ENCODE assay signal across 18 mouse cellular contexts in the genomic region with DNA sequence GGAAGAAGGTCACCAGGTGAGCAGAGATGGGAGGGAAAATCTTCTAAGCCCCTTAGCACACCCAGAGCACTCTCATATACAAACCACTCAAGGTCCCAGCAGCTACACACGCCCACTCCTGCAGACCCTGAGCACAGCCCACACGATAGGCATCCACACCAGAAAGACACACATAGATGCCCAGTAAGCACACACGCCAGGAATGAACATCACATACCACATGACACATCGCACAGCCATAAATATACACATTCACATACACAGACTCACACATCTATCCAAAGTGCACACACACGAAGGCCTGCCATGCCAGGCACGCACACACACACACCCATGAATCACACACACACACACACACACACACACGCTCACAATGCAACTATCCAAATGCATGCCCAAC. TPM values are rescaled to one million over a fixed set of nuclear protein-coding genes. Genes with fewer than 3 reads are reported as not detected.
DNase-seq lines count a peak whose midpoint lies in the region; ATAC-seq and TF ChIP-seq lines count a peak whose summit lies in the region.
"Had no signal": no experiment of that assay in that cellular context is flagged by ENCODE, and none has a peak within 500 bp of the region (broad histone marks: within the 10 kb centered on the region; RNA-seq: fewer than 3 reads in every experiment).

No protein-coding gene starts in this region.

- H3K27me3 ChIP-seq in heart, embryonic 13.5 days (replicated peaks): peaks cover 99% of the 10 kb centered on the region
- H3K27me3 ChIP-seq in myocyte (ENCODE audit: control insufficient read depth, insufficient read depth, insufficient read length): peaks cover 54% of the 10 kb centered on the region

- H3K4me2 ChIP-seq in heart, embryonic 13.5 days: peak overlapping the region; percentile 7
- H3K4me2 ChIP-seq in myocyte (ENCODE audit: low read depth): no peak overlapping the region

- intact Hi-C loops in left cerebral cortex, postnatal 25 days (cut with DNase I): loop anchor here (2.0 kb wide), 1 partner anchor 36 kb away; a partner anchor contains a TSS
- intact Hi-C loops in left cerebral cortex, postnatal 10 days (cut with DNase I): no loop called here

- no peak overlapping the region for H3K4me3 ChIP-seq in heart, embryonic 13.5 days
- peak overlapping the region; percentile 4 for H3K4me3 ChIP-seq in myocyte
- H3K4me3 ChIP-seq: forebrain, embryonic 13.5 days had no signal

- no peaks in the 10 kb centered on the region for H3K79me2 ChIP-seq in myocyte (ENCODE audit: control insufficient read depth, insufficient read depth)

- no peaks in the 10 kb centered on the region for H3K36me3 ChIP-seq in heart, embryonic 13.5 days
- no peaks in the 10 kb centered on the region for H3K36me3 ChIP-seq in myocyte (ENCODE audit: control insufficient read depth, insufficient read depth)
- H3K36me3 ChIP-seq: embryonic facial prominence, embryonic 10.5 days had no signal

- peak overlapping the region; percentile 10; the same call in 1 of the 2 replicates for H3K9ac ChIP-seq in heart, embryonic 13.5 days
- H3K9ac ChIP-seq: hindbrain, embryonic 14.5 days had no signal

- H3K27ac ChIP-seq in heart, embryonic 13.5 days (replicated peaks): no peak overlapping the region
- H3K27ac ChIP-seq: embryonic facial prominence, embryonic 10.5 days; forebrain, embryonic 13.5 days; hindbrain, embryonic 14.5 days had no signal

- H3ac ChIP-seq in myocyte (ENCODE audit: control insufficient read depth, insufficient read length): no peak overlapping the region

- ATAC-seq in heart, embryonic 13.5 days (ENCODE audit: extremely low read depth, insufficient number of reproducible peaks, low FRiP score, low TSS enrichment): no peak

- WGBS in heart, embryonic 13.5 days: 71% methylated on average over 7 of the region's 7 CpGs

- no peak for TF ChIP-seq POLR2A in myocyte (IDR thresholded peaks at IDR 0.05; ENCODE audit: insufficient read length, low read depth)

- DNase-seq in heart, adult 8-10 months (ENCODE audit: low spot score): no peak
- peak; percentile 38 to 66 for DNase-seq in left cerebral cortex, postnatal 25 days (ENCODE audit: low spot score in 2 of 2)
- no peak for DNase-seq in left cerebral cortex, postnatal 10 days (ENCODE audit: extremely low spot score in 1 of 2, low spot score in 2 of 2)
- DNase-seq in right cerebral cortex, postnatal 14 days: no peak
- DNase-seq: adrenal gland, adult 2 months; adrenal gland, postnatal 25 days; cerebellum, adult 18-20 months; cerebellum, adult 9-11 months; cerebellum, postnatal 36 days; gastrocnemius, postnatal 36 days; heart, adult 11 months; heart, postnatal 10 days had no signal

- no peaks in the 10 kb centered on the region for H3K9me3 ChIP-seq in heart, embryonic 13.5 days
- H3K9me3 ChIP-seq: embryonic facial prominence, embryonic 10.5 days; forebrain, embryonic 13.5 days had no signal

- H3K4me1 ChIP-seq in heart, embryonic 13.5 days: peaks cover 39% of the 10 kb centered on the region

TF ChIP-seq in myocyte, 11 proteins besides CTCF, POLR2A, EP300 and RAD21:
- no peak for TF ChIP-seq MAX (IDR thresholded peaks at IDR 0.05; ENCODE audit: low read depth)
- TF ChIP-seq POLR2AphosphoS2 (IDR thresholded peaks at IDR 0.05; ENCODE audit: insufficient read length, low read depth): no peak
- no peak for TF ChIP-seq SRF (IDR thresholded peaks at IDR 0.05; ENCODE audit: control insufficient read depth, insufficient read length, low read depth)
- TF ChIP-seq USF1 (IDR thresholded peaks at IDR 0.05; ENCODE audit: low read depth): no peak
- TF ChIP-seq E2F4 (IDR thresholded peaks at IDR 0.05; ENCODE audit: insufficient read depth): no peak
- TF ChIP-seq MYOG (IDR thresholded peaks at IDR 0.05; ENCODE audit: control insufficient read depth in 1 of 3, insufficient read depth in 1 of 3, insufficient read length in 2 of 3, low read depth in 2 of 3): no peak
- TF ChIP-seq CEBPB (IDR thresholded peaks at IDR 0.05; ENCODE audit: insufficient read depth, poor library complexity, severe bottlenecking): no peak
- TF ChIP-seq MYOD1 (IDR thresholded peaks at IDR 0.05; ENCODE audit: control insufficient read depth in 1 of 3, insufficient read length in 2 of 3, low read depth in 2 of 3): no peak
- TF ChIP-seq REST (IDR thresholded peaks at IDR 0.05; ENCODE audit: insufficient read depth, insufficient read length): no peak
- no peak for TF ChIP-seq TCF3 (IDR thresholded peaks at IDR 0.05; ENCODE audit: insufficient read length, low read depth)
- TF ChIP-seq TCF12 (IDR thresholded peaks at IDR 0.05; ENCODE audit: insufficient read depth, poor library complexity, severe bottlenecking): no peak

RNA-seq across cellular contexts. Expression of a gene that starts 5.4 kb away (rescaled TPM):
- polyA plus RNA-seq in heart, embryonic 13.5 days (2015; fragmentation: Nextera tagmentation; extraction: Ambion mirVana): 0.19 and 0.21 TPM in 2 replicates
- total RNA-seq in heart, adult 8-10 months (2022): 1 to 10 TPM in 3 of 4 experiments, under 1 TPM in 1; 0.92 to 1.6 (median 1.4) TPM
- 100 to 1,000 TPM; 187 to 209 TPM for total RNA-seq in left cerebral cortex, postnatal 25 days (2021)
- 100 to 1,000 TPM; 116 to 124 TPM for total RNA-seq in left cerebral cortex, postnatal 10 days (2021)
- 0.06 TPM for polyA plus RNA-seq in myocyte (2012; fragmentation: generic; extraction: Trizol)
- total RNA-seq: gastrocnemius, postnatal 36 days; hematopoietic stem cell, adult 5-6 weeks had no signal
- polyA plus RNA-seq: embryonic facial prominence, embryonic 10.5 days; forebrain, embryonic 13.5 days; hindbrain, embryonic 14.5 days had no signal

RNA-seq across cellular contexts. Expression of a gene that starts 5.8 kb away (rescaled TPM):
- polyA plus RNA-seq in heart, embryonic 13.5 days (2015; fragmentation: Nextera tagmentation; extraction: Ambion mirVana): 69.8 and 72.1 TPM in 2 replicates
- total RNA-seq in heart, adult 8-10 months (2022): 1 to 10 TPM; 4.3 to 5.2 (median 4.5) TPM
- under 1 TPM; 0.41 to 0.55 TPM for total RNA-seq in left cerebral cortex, postnatal 25 days (2021)
- 1 to 10 TPM; 1.4 to 1.6 TPM for total RNA-seq in left cerebral cortex, postnatal 10 days (2021)
- polyA plus RNA-seq in myocyte (2012; fragmentation: generic; extraction: Trizol): 74.7 TPM
- total RNA-seq: hematopoietic stem cell, adult 5-6 weeks had no signal

RNA-seq across cellular contexts. Expression of a gene that starts 36.1 kb away (rescaled TPM):
- polyA plus RNA-seq in heart, embryonic 13.5 days (2015; fragmentation: Nextera tagmentation; extraction: Ambion mirVana): 26.9 and 28.8 TPM in 2 replicates
- total RNA-seq in heart, adult 8-10 months (2022): 10 to 100 TPM; 67.0 to 82.8 (median 74.6) TPM
- 100 to 1,000 TPM; 319 to 348 TPM for total RNA-seq in left cerebral cortex, postnatal 25 days (2021)
- 100 to 1,000 TPM; 381 TPM for total RNA-seq in left cerebral cortex, postnatal 10 days (2021)
- polyA plus RNA-seq in myocyte (2012; fragmentation: generic; extraction: Trizol): 96.2 TPM

RNA-seq across cellular contexts. Expression of a gene that starts 55.1 kb away (rescaled TPM):
- polyA plus RNA-seq in heart, embryonic 13.5 days (2015; fragmentation: Nextera tagmentation; extraction: Ambion mirVana): 64.8 and 76.2 TPM in 2 replicates
- 10 to 100 TPM; 49.3 to 64.6 (median 56.6) TPM for total RNA-seq in heart, adult 8-10 months (2022)
- total RNA-seq in left cerebral cortex, postnatal 25 days (2021): 100 to 1,000 TPM; 133 to 141 TPM
- 100 to 1,000 TPM; 181 to 198 TPM for total RNA-seq in left cerebral cortex, postnatal 10 days (2021)
- 116 TPM for polyA plus RNA-seq in myocyte (2012; fragmentation: generic; extraction: Trizol)

Comparison
In these comparisons a context has a peak if more than half of its experiments do, and no peak if none do; other contexts are left out.
1. DNase-seq: peak in left cerebral cortex, postnatal 25 days (2 of 2); none in heart, adult 8-10 months (single experiment), left cerebral cortex, postnatal 10 days (0 of 2) and right cerebral cortex, postnatal 14 days (single experiment).
2. RNA of a gene that starts 5.4 kb away (total RNA-seq): 187 to 209 TPM in left cerebral cortex, postnatal 25 days and 116 to 124 TPM in left cerebral cortex, postnatal 10 days; 0.92 to 1.6 TPM in heart, adult 8-10 months; every median in the first group is over 10 times any median in the second.